Mouse (Mus musculus): ENCODE results near the gene Capn9. TPM values are rescaled to one million over a fixed set of nuclear protein-coding genes. Genes with fewer than 3 reads are reported as not detected.

The Capn9 gene
- 0.14 and 0.20 TPM in 2 replicates for polyA plus RNA-seq (2015; fragmentation: Nextera tagmentation; extraction: Ambion mirVana)

GRCm38 (mm10) chr8:124575811-124576210 lies at the start of gene Capn9:
Capn9 (plus strand) TSS chr8:124576111.
- ATAC-seq = no peak

GRCm38 (mm10) chr8:124526261-124526660 lies 49.6 kb upstream of the Capn9 start:
- H3K4me1 ChIP-seq (replicated peaks; ENCODE audit: control insufficient read depth, insufficient read depth, low read length) = peaks cover 13% of the 10 kb centered on the region
- 94% methylated on average over 11 of the region's 11 CpGs for WGBS
- no peaks in the 10 kb centered on the region for H3K9me3 ChIP-seq (ENCODE audit: control insufficient read depth, low read length)
- peaks cover 18% of the 10 kb centered on the region for H3K36me3 ChIP-seq (ENCODE audit: control insufficient read depth, insufficient read depth)
- H3K27ac ChIP-seq (ENCODE audit: low read length) = no peak overlapping the region
- no peaks in the 10 kb centered on the region for H3K27me3 ChIP-seq (replicated peaks; ENCODE audit: control insufficient read depth, insufficient read depth, low read length)
- no peak overlapping the region for H3K4me3 ChIP-seq (replicated peaks; ENCODE audit: low read length)
- no peak overlapping the region for H3K4me2 ChIP-seq (ENCODE audit: low read length)
- no peak overlapping the region for H3K9ac ChIP-seq (replicated peaks; ENCODE audit: low read depth, low read length)
- ATAC-seq = no peak

More at GRCm38 (mm10) chr8:124575811-124576210, at the start of gene Capn9:
- no peak within 1 kb of the TSS for H3K4me2 ChIP-seq (ENCODE audit: low read length)
- H3K9ac ChIP-seq (replicated peaks; ENCODE audit: low read depth, low read length) = no peak within 1 kb of the TSS
- H3K27ac ChIP-seq (ENCODE audit: low read length) = no peak within 1 kb of the TSS
- H3K4me3 ChIP-seq (replicated peaks; ENCODE audit: low read length) = no peak within 1 kb of the TSS
- H3K27me3 ChIP-seq (replicated peaks; ENCODE audit: control insufficient read depth, insufficient read depth, low read length) = no peaks in the 10 kb centered on the region
- no peaks in the 10 kb centered on the region for H3K9me3 ChIP-seq (ENCODE audit: control insufficient read depth, low read length)
- 92% methylated on average over 8 of the region's 8 CpGs for WGBS
- H3K36me3 ChIP-seq (ENCODE audit: control insufficient read depth, insufficient read depth) = no peaks in the 10 kb centered on the region
- 0 out of 2 replicates have a peak, but pooled peaks cover 4% of the 10 kb centered on the region for H3K4me1 ChIP-seq (replicated peaks; ENCODE audit: control insufficient read depth, insufficient read depth, low read length)

GRCm38 (mm10) chr8:124530076-124530475 lies 45.8 kb upstream of the Capn9 start:
- no peak overlapping the region for H3K4me3 ChIP-seq (replicated peaks; ENCODE audit: low read length)
- no peaks in the 10 kb centered on the region for H3K27me3 ChIP-seq (replicated peaks; ENCODE audit: control insufficient read depth, insufficient read depth, low read length)
- H3K4me1 ChIP-seq (replicated peaks; ENCODE audit: control insufficient read depth, insufficient read depth, low read length) = no peaks in the 10 kb centered on the region
- peaks cover 28% of the 10 kb centered on the region for H3K36me3 ChIP-seq (ENCODE audit: control insufficient read depth, insufficient read depth)
- H3K9me3 ChIP-seq (ENCODE audit: control insufficient read depth, low read length) = no peaks in the 10 kb centered on the region
- no peak overlapping the region for H3K4me2 ChIP-seq (ENCODE audit: low read length)
- no peak overlapping the region for H3K27ac ChIP-seq (ENCODE audit: low read length)
- WGBS = 92% methylated on average over 14 of the region's 14 CpGs
- no peak for ATAC-seq
- H3K9ac ChIP-seq (replicated peaks; ENCODE audit: low read depth, low read length) = no peak overlapping the region

GRCm38 (mm10) chr8:124530556-124530955 lies 45.4 kb upstream of the Capn9 start:
- Histone ChIP-seq H3K27ac (ENCODE audit: low read length) (no peak overlapping the region), H3K9ac (replicated peaks; ENCODE audit: low read depth, low read length) (no peak overlapping the region), H3K27me3 (replicated peaks; ENCODE audit: control insufficient read depth, insufficient read depth, low read length) (no peaks in the 10 kb centered on the region), H3K4me1 (replicated peaks; ENCODE audit: control insufficient read depth, insufficient read depth, low read length) (no peaks in the 10 kb centered on the region), H3K4me2 (ENCODE audit: low read length) (no peak overlapping the region), H3K4me3 (replicated peaks; ENCODE audit: low read length) (no peak overlapping the region), H3K36me3 (ENCODE audit: control insufficient read depth, insufficient read depth) (peaks cover 31% of the 10 kb centered on the region), H3K9me3 (ENCODE audit: control insufficient read depth, low read length) (no peaks in the 10 kb centered on the region)
- WGBS = 89% methylated on average over 7 of the region's 7 CpGs
- no peak for ATAC-seq

GRCm38 (mm10) chr8:124530996-124531395 lies 44.9 kb upstream of the Capn9 start:
- H3K9me3 ChIP-seq (ENCODE audit: control insufficient read depth, low read length) = no peaks in the 10 kb centered on the region
- H3K36me3 ChIP-seq (ENCODE audit: control insufficient read depth, insufficient read depth) = peaks cover 31% of the 10 kb centered on the region
- H3K9ac ChIP-seq (replicated peaks; ENCODE audit: low read depth, low read length) = no peak overlapping the region
- WGBS = 83% methylated on average over 4 of the region's 4 CpGs
- no peaks in the 10 kb centered on the region for H3K27me3 ChIP-seq (replicated peaks; ENCODE audit: control insufficient read depth, insufficient read depth, low read length)
- no peaks in the 10 kb centered on the region for H3K4me1 ChIP-seq (replicated peaks; ENCODE audit: control insufficient read depth, insufficient read depth, low read length)
- ATAC-seq = no peak
- H3K27ac ChIP-seq (ENCODE audit: low read length) = no peak overlapping the region
- no peak overlapping the region for H3K4me2 ChIP-seq (ENCODE audit: low read length)
- H3K4me3 ChIP-seq (replicated peaks; ENCODE audit: low read length) = no peak overlapping the region

- H3K36me3 ChIP-seq (ENCODE audit: control insufficient read depth, insufficient read depth) = peaks cover 26% of the 10 kb centered on the region
- H3K4me1 ChIP-seq (replicated peaks; ENCODE audit: control insufficient read depth, insufficient read depth, low read length) = no peaks in the 10 kb centered on the region
- no peaks in the 10 kb centered on the region for H3K9me3 ChIP-seq (ENCODE audit: control insufficient read depth, low read length)
- H3K4me3 ChIP-seq (replicated peaks; ENCODE audit: low read length) = no peak overlapping the region
- H3K4me2 ChIP-seq (ENCODE audit: low read length) = no peak overlapping the region
- H3K27ac ChIP-seq (ENCODE audit: low read length) = no peak overlapping the region
- no peak overlapping the region for H3K9ac ChIP-seq (replicated peaks; ENCODE audit: low read depth, low read length)
- ATAC-seq = no peak
- H3K27me3 ChIP-seq (replicated peaks; ENCODE audit: control insufficient read depth, insufficient read depth, low read length) = no peaks in the 10 kb centered on the region
- WGBS = 94% methylated on average over 3 of the region's 3 CpGs
These were observed 43.3 kb upstream of the Capn9 start for GRCm38 (mm10) chr8:124532626-124533025.

- H3K36me3 ChIP-seq (ENCODE audit: control insufficient read depth, insufficient read depth) = peaks cover 37% of the 10 kb centered on the region
- WGBS = 91% methylated on average over 5 of the region's 5 CpGs
- no peak for ATAC-seq
These were observed 40.5 kb upstream of the Capn9 start for GRCm38 (mm10) chr8:124535451-124535850.

GRCm38 (mm10) chr8:124540906-124541305 lies 35.0 kb upstream of the Capn9 start:
- no peaks in the 10 kb centered on the region for H3K27me3 ChIP-seq (replicated peaks; ENCODE audit: control insufficient read depth, insufficient read depth, low read length)
- WGBS = 95% methylated on average over 12 of the region's 12 CpGs
- H3K4me3 ChIP-seq (replicated peaks; ENCODE audit: low read length) = no peak overlapping the region
- H3K27ac ChIP-seq (ENCODE audit: low read length) = no peak overlapping the region
- no peaks in the 10 kb centered on the region for H3K4me1 ChIP-seq (replicated peaks; ENCODE audit: control insufficient read depth, insufficient read depth, low read length)
- H3K9ac ChIP-seq (replicated peaks; ENCODE audit: low read depth, low read length) = no peak overlapping the region
- peaks cover 57% of the 10 kb centered on the region for H3K36me3 ChIP-seq (ENCODE audit: control insufficient read depth, insufficient read depth)
- ATAC-seq = no peak
- no peaks in the 10 kb centered on the region for H3K9me3 ChIP-seq (ENCODE audit: control insufficient read depth, low read length)
- no peak overlapping the region for H3K4me2 ChIP-seq (ENCODE audit: low read length)

More at GRCm38 (mm10) chr8:124535451-124535850, 40.5 kb upstream of the Capn9 start:
- Histone ChIP-seq H3K27ac (ENCODE audit: low read length) (no peak overlapping the region), H3K4me1 (replicated peaks; ENCODE audit: control insufficient read depth, insufficient read depth, low read length) (no peaks in the 10 kb centered on the region), H3K27me3 (replicated peaks; ENCODE audit: control insufficient read depth, insufficient read depth, low read length) (no peaks in the 10 kb centered on the region), H3K4me2 (ENCODE audit: low read length) (no peak overlapping the region), H3K9ac (replicated peaks; ENCODE audit: low read depth, low read length) (no peak overlapping the region), H3K4me3 (replicated peaks; ENCODE audit: low read length) (no peak overlapping the region), H3K9me3 (ENCODE audit: control insufficient read depth, low read length) (no peaks in the 10 kb centered on the region)

GRCm38 (mm10) chr8:124542001-124542400 lies 33.9 kb upstream of the Capn9 start:
- peaks cover 61% of the 10 kb centered on the region for H3K36me3 ChIP-seq (ENCODE audit: control insufficient read depth, insufficient read depth)
- 93% methylated on average over 4 of the region's 4 CpGs for WGBS
- no peak overlapping the region for H3K4me2 ChIP-seq (ENCODE audit: low read length)
- H3K27me3 ChIP-seq (replicated peaks; ENCODE audit: control insufficient read depth, insufficient read depth, low read length) = no peaks in the 10 kb centered on the region
- no peak overlapping the region for H3K27ac ChIP-seq (ENCODE audit: low read length)
- no peaks in the 10 kb centered on the region for H3K4me1 ChIP-seq (replicated peaks; ENCODE audit: control insufficient read depth, insufficient read depth, low read length)
- no peak overlapping the region for H3K9ac ChIP-seq (replicated peaks; ENCODE audit: low read depth, low read length)
- no peaks in the 10 kb centered on the region for H3K9me3 ChIP-seq (ENCODE audit: control insufficient read depth, low read length)
- no peak for ATAC-seq
- no peak overlapping the region for H3K4me3 ChIP-seq (replicated peaks; ENCODE audit: low read length)

GRCm38 (mm10) chr8:124543272-124543671 lies 32.6 kb upstream of the Capn9 start:
- H3K27me3 ChIP-seq (replicated peaks; ENCODE audit: control insufficient read depth, insufficient read depth, low read length) = no peaks in the 10 kb centered on the region
- H3K36me3 ChIP-seq (ENCODE audit: control insufficient read depth, insufficient read depth) = peaks cover 63% of the 10 kb centered on the region
- H3K9me3 ChIP-seq (ENCODE audit: control insufficient read depth, low read length) = no peaks in the 10 kb centered on the region
- H3K27ac ChIP-seq (ENCODE audit: low read length) = no peak overlapping the region
- WGBS = 92% methylated on average over 5 of the region's 5 CpGs
- H3K4me1 ChIP-seq (replicated peaks; ENCODE audit: control insufficient read depth, insufficient read depth, low read length) = no peaks in the 10 kb centered on the region
- no peak overlapping the region for H3K4me2 ChIP-seq (ENCODE audit: low read length)
- no peak overlapping the region for H3K9ac ChIP-seq (replicated peaks; ENCODE audit: low read depth, low read length)
- no peak for ATAC-seq
- H3K4me3 ChIP-seq (replicated peaks; ENCODE audit: low read length) = no peak overlapping the region

All from forebrain, embryonic 16.5 days (tissue).